Mouse (Mus musculus) lung, embryonic 15.5 days (tissue): ENCODE data around the gene Prkcb. TPM values are rescaled to one million over a fixed set of nuclear protein-coding genes. Genes with fewer than 3 reads are reported as not detected.

Source experiments
- ATAC-seq: fragments of 200-750 bp; cut with Nextera tagmentation; 2 replicates; pipeline ENCODE4 v1.8.0; 2017; ENCODE audit warnings: moderate number of reproducible peaks, borderline replicate concordance; ENCODE audit not compliant: low FRiP score, low TSS enrichment; ENCODE audit errors: extremely low read depth
- H3K27ac ChIP-seq: fragments of 300-500 bp; sonication (generic); 2 replicates; pipeline ENCODE4 v1.5.1; 2015; ENCODE audit warnings: moderate library complexity, mild to moderate bottlenecking, inconsistent platforms
- H3K27me3 ChIP-seq: fragments of 300-500 bp; sonication (generic); 2 replicates; pipeline ENCODE4 v1.6.1; 2015; ENCODE audit warnings: inconsistent platforms
- H3K36me3 ChIP-seq: fragments of 300-500 bp; sonication (generic); 2 replicates; pipeline ENCODE4 v1.6.1; 2015; ENCODE audit warnings: inconsistent platforms
- H3K4me1 ChIP-seq: fragments of 300-500 bp; sonication (generic); 2 replicates; pipeline ENCODE4 v1.6.1; 2015; ENCODE audit warnings: inconsistent platforms
- H3K4me2 ChIP-seq: fragments of 300-500 bp; sonication (generic); 2 replicates; pipeline ENCODE4 v1.6.1; 2015; ENCODE audit warnings: inconsistent platforms, mild to moderate bottlenecking, moderate library complexity
- H3K4me3 ChIP-seq: fragments of 300-500 bp; sonication (generic); 2 replicates; pipeline ENCODE4 v1.5.1; 2015; ENCODE audit warnings: mild to moderate bottlenecking, inconsistent platforms
- H3K9ac ChIP-seq: fragments of 300-500 bp; sonication (generic); 2 replicates; pipeline ENCODE4 v1.6.1; 2015; ENCODE audit warnings: inconsistent platforms
- H3K9me3 ChIP-seq: fragments of 300-500 bp; sonication (generic); 2 replicates; pipeline ENCODE4 v1.6.1; 2016; ENCODE audit warnings: inconsistent platforms
- WGBS: fragments of 180-500 bp; shearing (Covaris S2); methylation state at CpG from one replicate; pipeline ENCODE4 v1.1.7; 2015; 5-methylcytosine and 5-hydroxymethylcytosine counted together
- polyA plus RNA-seq: library from polyadenylated mRNA; unstranded; fragments of >200 nt; fragmentation: Nextera tagmentation; extraction: Ambion mirVana; gene quantifications from 2 replicates; pipeline ENCODE4 v1.2.1, GENCODE M21; 2015

The Prkcb gene
- polyA plus RNA-seq, 1 experiment from 2014 or later = 7.1 TPM

GRCm38 (mm10) chr7:122329588-122329987 is 41.0 kb downstream of the Prkcb start:
- Histone ChIP-seq H3K4me3 (no peak overlapping the region), H3K27me3 (no peaks in the 10 kb centered on the region), H3K36me3 (no peaks in the 10 kb centered on the region), H3K9ac (no peak overlapping the region), H3K4me1 (no peaks in the 10 kb centered on the region), H3K9me3 (no peaks in the 10 kb centered on the region), H3K27ac (no peak overlapping the region), H3K4me2 (no peak overlapping the region)
- WGBS = 74% methylated on average over 4 of the region's 4 CpGs
- ATAC-seq = no peak

DNA sequence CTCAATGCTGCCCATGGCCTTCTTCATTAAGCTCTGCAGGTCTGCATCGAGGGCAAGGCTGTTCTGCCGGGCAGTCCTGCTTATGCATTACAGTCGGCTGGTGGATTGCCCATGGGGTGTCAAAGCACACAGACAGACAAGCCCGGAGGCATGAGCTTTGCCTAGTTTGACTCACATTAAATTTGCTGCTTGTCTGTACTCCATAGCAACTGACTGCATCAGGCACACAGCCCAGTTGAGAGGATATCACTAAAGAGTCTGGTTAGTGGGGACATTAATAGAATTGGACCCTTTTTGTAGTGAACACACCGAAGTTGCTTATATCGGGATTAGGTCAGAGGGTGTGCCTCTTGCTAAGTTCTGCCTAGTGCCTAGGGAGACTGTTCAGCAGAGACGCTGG is 45.1 kb downstream of the Prkcb start:
- H3K36me3 ChIP-seq = no peaks in the 10 kb centered on the region
- ATAC-seq = no peak
- WGBS = 82% methylated on average over 7 of the region's 7 CpGs
- no peaks in the 10 kb centered on the region for H3K4me1 ChIP-seq
- no peak overlapping the region for H3K4me2 ChIP-seq
- no peak overlapping the region for H3K4me3 ChIP-seq
- no peak overlapping the region for H3K9ac ChIP-seq
- no peak overlapping the region for H3K27ac ChIP-seq
- no peaks in the 10 kb centered on the region for H3K27me3 ChIP-seq
- H3K9me3 ChIP-seq = no peaks in the 10 kb centered on the region

- H3K4me2 ChIP-seq = no peak overlapping the region
- WGBS = 86% methylated on average over 3 of the region's 3 CpGs
- no peak overlapping the region for H3K9ac ChIP-seq
- H3K27me3 ChIP-seq = no peaks in the 10 kb centered on the region
- H3K9me3 ChIP-seq = no peaks in the 10 kb centered on the region
- H3K36me3 ChIP-seq = no peaks in the 10 kb centered on the region
- no peak for ATAC-seq
- no peak overlapping the region for H3K4me3 ChIP-seq
- H3K27ac ChIP-seq = no peak overlapping the region
- no peaks in the 10 kb centered on the region for H3K4me1 ChIP-seq
These were observed 48.8 kb downstream of the Prkcb start for GRCm38 (mm10) chr7:122337302-122337701.

GRCm38 (mm10) chr7:122338055-122338454 is 49.5 kb downstream of the Prkcb start:
- no peaks in the 10 kb centered on the region for H3K27me3 ChIP-seq
- no peak overlapping the region for H3K4me3 ChIP-seq
- H3K9me3 ChIP-seq = no peaks in the 10 kb centered on the region
- no peaks in the 10 kb centered on the region for H3K4me1 ChIP-seq
- no peak overlapping the region for H3K4me2 ChIP-seq
- no peak overlapping the region for H3K27ac ChIP-seq
- no peaks in the 10 kb centered on the region for H3K36me3 ChIP-seq
- no peak for ATAC-seq
- 81% methylated on average over 3 of the region's 3 CpGs for WGBS
- no peak overlapping the region for H3K9ac ChIP-seq

DNA sequence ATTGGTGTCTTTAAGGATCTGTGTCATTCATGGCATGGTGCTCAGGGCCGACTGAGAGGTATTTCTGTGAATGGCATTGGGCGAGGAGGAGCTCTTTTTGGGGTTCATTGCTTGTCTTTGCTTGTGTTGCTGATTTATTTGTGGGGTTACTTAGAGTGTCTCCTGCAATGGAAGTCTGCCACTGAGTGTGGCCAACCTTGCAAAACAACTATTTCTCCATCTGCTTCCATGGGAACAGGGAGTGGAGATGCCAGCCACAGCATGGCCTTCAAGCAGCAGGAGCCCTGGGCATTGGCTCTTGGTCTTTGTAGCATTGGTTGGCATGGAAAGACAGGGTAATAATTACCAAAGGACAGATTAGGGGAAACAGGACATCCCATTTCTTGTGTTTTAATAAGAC is 50.9 kb downstream of the Prkcb start:
- WGBS = 77% methylated on average over 2 of the region's 2 CpGs
- no peaks in the 10 kb centered on the region for H3K9me3 ChIP-seq

GRCm38 (mm10) chr7:122341813-122342212 is 53.3 kb downstream of the Prkcb start:
- Histone ChIP-seq H3K4me1 (no peaks in the 10 kb centered on the region), H3K9me3 (no peaks in the 10 kb centered on the region), H3K4me3 (no peak overlapping the region), H3K27ac (no peak overlapping the region), H3K9ac (no peak overlapping the region), H3K36me3 (no peaks in the 10 kb centered on the region), H3K27me3 (no peaks in the 10 kb centered on the region), H3K4me2 (no peak overlapping the region)
- WGBS = 57% methylated on average over 3 of the region's 3 CpGs
- ATAC-seq = no peak

More for the DNA sequence above, 50.9 kb downstream of the Prkcb start:
- Histone ChIP-seq H3K27ac (no peak overlapping the region), H3K9ac (no peak overlapping the region), H3K4me2 (no peak overlapping the region), H3K4me3 (no peak overlapping the region), H3K36me3 (no peaks in the 10 kb centered on the region), H3K27me3 (no peaks in the 10 kb centered on the region), H3K4me1 (no peaks in the 10 kb centered on the region)
- ATAC-seq = no peak

- ATAC-seq = peak; percentile 54; the same call in 1 of the 2 replicates
- 42% methylated on average over 7 of the region's 7 CpGs for WGBS
These were observed 56.1 kb downstream of the Prkcb start for GRCm38 (mm10) chr7:122344656-122345055.

DNA sequence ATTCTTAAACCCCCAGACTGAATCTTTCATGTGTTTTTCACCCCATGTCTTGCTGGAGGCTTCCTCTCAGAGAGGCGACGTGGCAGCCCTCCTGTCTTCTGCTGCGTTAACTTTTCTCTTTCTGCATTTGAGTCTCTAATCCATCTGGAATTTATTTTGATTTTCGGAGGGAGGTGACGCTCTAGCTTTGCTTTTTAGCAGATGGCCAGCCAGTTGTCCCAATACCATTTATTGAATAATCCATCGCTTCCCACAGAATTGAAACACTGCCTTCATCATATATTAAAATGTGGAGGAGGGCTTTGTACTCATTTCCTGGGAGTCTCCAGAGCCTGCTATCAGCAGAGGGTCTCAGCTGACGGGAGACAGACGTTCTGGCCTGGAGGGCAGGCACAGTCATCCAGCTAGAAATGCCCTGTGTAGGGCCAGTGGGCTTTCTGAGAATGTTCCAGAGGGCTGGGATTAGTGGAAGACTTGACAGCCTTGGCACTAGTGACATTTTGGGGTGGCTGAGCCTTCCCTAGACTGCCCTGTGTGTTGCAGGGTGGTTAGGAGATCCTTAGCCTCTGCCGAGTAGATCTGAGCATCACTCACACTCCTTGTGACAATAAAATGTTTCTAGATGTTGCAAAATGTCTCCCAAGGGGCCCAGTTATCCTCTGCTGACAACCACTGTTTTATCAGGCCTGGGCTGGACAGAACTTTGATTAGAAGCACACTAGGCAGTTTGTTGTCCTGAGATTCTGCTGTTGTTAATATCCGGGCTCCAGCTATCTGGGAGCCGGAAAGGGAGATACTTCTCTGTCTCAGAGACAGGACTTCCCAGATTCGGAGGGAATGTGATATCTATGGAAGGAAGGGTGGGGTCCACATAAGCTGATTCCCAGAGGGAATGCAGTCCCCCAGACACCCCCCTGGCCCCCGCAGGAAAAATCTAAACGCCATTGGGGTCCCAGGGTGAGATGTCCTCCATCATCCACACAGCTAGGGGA is 58.0 kb downstream of the Prkcb start:
- 57% methylated on average over 14 of the region's 14 CpGs for WGBS
- Histone ChIP-seq H3K9me3 (no peaks in the 10 kb centered on the region), H3K9ac (no peak overlapping the region), H3K27me3 (no peaks in the 10 kb centered on the region), H3K4me3 (no peak overlapping the region), H3K36me3 (no peaks in the 10 kb centered on the region), H3K4me1 (no peaks in the 10 kb centered on the region), H3K4me2 (no peak overlapping the region), H3K27ac (no peak overlapping the region)
- no peak for ATAC-seq

More at GRCm38 (mm10) chr7:122344656-122345055, 56.1 kb downstream of the Prkcb start:
- H3K9ac ChIP-seq = no peak overlapping the region
- H3K9me3 ChIP-seq = no peaks in the 10 kb centered on the region
- H3K4me3 ChIP-seq = no peak overlapping the region
- H3K36me3 ChIP-seq = no peaks in the 10 kb centered on the region
- no peak overlapping the region for H3K27ac ChIP-seq
- no peaks in the 10 kb centered on the region for H3K27me3 ChIP-seq
- no peak overlapping the region for H3K4me2 ChIP-seq
- no peaks in the 10 kb centered on the region for H3K4me1 ChIP-seq

- H3K9ac ChIP-seq = no peak overlapping the region
- no peaks in the 10 kb centered on the region for H3K27me3 ChIP-seq
- H3K4me3 ChIP-seq = no peak overlapping the region
- no peaks in the 10 kb centered on the region for H3K9me3 ChIP-seq
- no peaks in the 10 kb centered on the region for H3K36me3 ChIP-seq
- no peaks in the 10 kb centered on the region for H3K4me1 ChIP-seq
- WGBS = 73% methylated on average over 3 of the region's 3 CpGs
- no peak for ATAC-seq
- H3K27ac ChIP-seq = no peak overlapping the region
- H3K4me2 ChIP-seq = no peak overlapping the region
These were observed 58.9 kb downstream of the Prkcb start for GRCm38 (mm10) chr7:122347433-122347832.

DNA sequence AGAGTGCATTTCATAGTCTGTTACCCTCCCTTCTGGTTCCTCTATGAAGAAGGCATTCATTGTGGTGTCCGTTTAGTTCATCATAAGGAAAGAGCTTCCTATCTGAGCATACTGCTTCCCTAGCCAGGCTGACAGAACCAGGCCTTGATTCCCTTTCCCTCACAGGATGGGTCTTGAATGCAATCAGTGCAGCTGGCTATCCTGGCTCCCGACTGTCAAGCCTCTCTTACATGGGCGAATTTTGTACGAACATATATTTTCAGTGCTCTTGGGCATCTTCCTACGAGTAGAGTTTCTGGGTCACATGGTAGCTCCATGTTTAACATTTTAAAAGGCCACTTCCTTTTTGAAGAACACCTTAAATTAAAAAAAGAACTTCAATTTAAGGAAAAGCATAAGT is 61.4 kb downstream of the Prkcb start:
- Histone ChIP-seq H3K4me3 (no peak overlapping the region), H3K4me2 (no peak overlapping the region), H3K9ac (no peak overlapping the region), H3K27me3 (no peaks in the 10 kb centered on the region), H3K9me3 (no peaks in the 10 kb centered on the region), H3K4me1 (no peaks in the 10 kb centered on the region), H3K36me3 (no peaks in the 10 kb centered on the region), H3K27ac (no peak overlapping the region)
- ATAC-seq = no peak
- 82% methylated on average over 5 of the region's 5 CpGs for WGBS

GRCm38 (mm10) chr7:122350741-122351140 is 62.2 kb downstream of the Prkcb start:
- Histone ChIP-seq H3K27ac (no peak overlapping the region), H3K9me3 (no peaks in the 10 kb centered on the region), H3K4me1 (no peaks in the 10 kb centered on the region), H3K4me2 (no peak overlapping the region), H3K36me3 (no peaks in the 10 kb centered on the region), H3K9ac (no peak overlapping the region), H3K27me3 (no peaks in the 10 kb centered on the region), H3K4me3 (no peak overlapping the region)
- 75% methylated on average over 2 of the region's 2 CpGs for WGBS
- no peak for ATAC-seq

DNA sequence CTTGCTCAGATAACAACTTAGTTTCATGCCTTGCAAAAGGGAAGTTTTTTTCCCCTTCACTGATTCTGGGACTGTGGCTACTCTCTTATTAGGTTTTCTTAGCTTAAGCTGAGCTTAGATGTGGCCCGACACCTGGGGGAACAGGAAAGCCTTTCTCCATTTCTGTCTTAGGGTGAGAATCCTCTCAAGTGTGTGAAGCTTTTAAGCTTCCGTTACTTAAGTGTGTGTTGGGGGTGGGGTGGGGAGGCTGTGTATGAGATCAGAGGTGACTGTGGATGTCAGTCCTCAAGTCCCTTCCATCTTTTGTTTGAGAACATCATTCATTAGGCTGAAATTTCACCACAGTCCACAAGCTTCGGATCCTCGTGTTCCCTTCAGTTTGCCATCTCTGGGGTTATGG is 63.3 kb downstream of the Prkcb start:
- no peak for ATAC-seq
- H3K36me3 ChIP-seq = no peaks in the 10 kb centered on the region
- no peak overlapping the region for H3K4me2 ChIP-seq
- H3K27me3 ChIP-seq = no peaks in the 10 kb centered on the region
- H3K27ac ChIP-seq = no peak overlapping the region
- no peak overlapping the region for H3K9ac ChIP-seq
- WGBS = 63% methylated on average over 4 of the region's 4 CpGs
- H3K9me3 ChIP-seq = no peaks in the 10 kb centered on the region
- no peaks in the 10 kb centered on the region for H3K4me1 ChIP-seq
- H3K4me3 ChIP-seq = no peak overlapping the region
